Mouse (Mus musculus) urinary bladder, postnatal 25 days (tissue): ENCODE results near the gene Sept1.
"Not testable (repeated sequence)": the region's sequence is repeated elsewhere in the genome, so short reads cannot be mapped to it uniquely, and the experiment has no call there.

Experiments used
- DNase-seq: peaks from one replicate; pipeline ENCODE4 v3.0.0; 2022; ENCODE audit warnings: low spot score

The Sept1 gene

DNA sequence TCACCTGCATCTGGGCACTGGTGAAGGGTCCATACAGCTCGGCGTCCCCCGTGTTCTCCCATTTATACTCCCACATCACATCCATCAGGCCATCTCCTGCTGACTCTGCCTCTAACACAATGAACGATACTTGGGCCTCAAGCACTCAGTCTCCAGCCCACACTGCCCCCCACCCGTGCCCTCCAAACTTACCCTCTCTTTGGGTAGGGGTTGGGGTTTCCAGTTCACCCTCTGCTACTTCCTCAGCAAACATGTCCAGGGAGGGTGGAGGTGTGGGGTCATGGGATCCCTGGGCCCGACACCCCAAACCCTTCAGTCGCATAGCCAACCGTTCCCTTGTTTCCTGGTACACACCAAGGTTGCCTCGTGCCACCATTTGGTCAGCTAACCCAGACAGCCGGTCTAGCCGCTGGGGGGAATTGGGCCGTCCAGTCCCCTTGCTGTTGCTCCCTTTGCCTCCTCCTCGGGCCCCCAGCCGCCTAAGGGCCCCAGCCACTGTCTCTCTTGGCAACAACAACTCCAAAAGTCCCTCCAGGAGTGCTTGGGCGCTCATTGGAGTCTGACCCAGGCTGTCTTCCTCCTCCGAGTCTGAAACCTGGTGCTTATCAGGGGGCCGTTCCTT is 38.8 kb downstream of the Sept1 start:
- DNase-seq: no peak

DNA sequence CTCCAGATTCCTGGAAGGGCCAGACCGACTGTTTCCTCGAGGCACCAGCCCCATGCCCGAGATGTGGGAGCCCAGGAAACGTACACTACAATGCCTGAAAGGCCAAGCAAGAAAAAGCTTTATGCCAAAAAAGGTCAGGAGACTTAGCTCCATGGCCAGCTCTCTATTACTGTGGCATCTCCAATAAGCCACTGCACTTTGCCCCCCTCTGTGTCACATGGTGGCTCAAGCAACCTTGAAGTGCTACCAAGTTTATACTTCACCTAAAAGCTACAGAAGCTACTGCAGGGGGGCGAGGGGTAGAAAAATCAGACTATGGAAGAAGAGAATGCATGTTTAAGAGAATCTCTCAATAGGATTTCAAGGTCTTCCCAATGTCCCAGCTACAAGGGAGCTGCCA is 39.9 kb downstream of the Sept1 start:
- no peak for DNase-seq

DNA sequence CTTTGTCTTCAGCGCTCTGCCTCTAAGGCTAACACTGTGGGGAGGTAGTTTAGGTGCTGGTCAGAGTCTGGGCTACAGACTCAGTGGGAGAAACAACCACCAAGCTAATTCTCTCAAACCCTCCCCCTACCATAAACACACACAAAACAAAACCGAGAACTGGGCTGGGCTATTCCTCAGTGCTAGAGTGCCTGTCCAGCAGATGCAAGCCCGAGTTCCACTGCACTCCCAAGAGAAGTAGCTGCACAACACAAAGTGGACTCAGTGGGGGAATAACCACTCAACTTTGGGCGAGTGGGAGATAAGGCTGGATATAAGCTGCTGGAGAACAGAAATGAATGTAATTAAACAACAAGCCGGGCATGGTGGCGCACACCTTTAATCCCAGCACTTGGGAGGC is 42.3 kb downstream of the Sept1 start:
- no peak for DNase-seq

DNA sequence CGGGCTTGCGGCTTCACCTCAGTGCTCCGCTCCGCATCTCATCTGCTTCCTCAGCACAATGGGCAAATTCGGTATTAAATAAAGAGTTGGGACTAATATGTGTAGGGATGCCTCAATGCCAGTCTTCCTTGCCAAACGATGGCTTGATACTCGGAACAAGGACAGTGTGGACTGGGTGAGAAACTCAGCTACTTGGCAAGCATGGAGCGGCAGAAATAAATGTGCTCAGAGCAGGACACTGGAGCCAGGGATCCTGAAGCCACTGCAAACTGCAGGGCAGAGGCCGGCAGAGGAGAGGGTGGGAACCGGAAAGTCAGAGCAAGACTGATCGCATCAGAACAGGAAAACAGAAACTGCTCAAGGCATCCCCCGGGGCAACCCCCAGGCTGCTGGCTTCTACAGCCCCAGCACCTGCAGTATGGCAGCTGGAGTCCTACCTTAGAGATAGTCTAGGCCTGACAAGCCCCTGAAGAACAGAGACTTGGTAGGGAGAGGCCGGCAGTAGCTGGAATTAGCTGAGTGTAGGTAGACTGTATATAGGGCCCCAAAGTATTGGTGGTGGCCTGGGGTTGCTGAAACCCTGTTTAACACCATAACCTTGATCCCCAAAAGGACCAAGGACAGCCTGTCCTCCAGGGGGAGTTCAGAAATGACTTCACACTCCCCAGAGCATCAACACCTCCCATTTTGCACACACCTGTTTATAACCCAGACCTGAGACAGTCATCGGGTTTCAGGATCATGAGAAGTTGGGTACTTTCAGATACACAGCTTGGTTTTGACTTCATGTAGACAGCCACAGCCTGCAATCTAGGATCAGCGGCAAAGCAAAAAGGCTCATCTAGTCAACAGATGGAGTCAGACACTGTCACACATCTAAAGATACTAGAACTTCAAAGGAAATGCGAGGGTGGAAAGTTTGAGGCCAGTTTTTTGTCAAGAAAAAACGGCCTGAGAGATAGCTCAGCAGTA is 44.3 kb downstream of the Sept1 start:
- no peak for DNase-seq

DNA sequence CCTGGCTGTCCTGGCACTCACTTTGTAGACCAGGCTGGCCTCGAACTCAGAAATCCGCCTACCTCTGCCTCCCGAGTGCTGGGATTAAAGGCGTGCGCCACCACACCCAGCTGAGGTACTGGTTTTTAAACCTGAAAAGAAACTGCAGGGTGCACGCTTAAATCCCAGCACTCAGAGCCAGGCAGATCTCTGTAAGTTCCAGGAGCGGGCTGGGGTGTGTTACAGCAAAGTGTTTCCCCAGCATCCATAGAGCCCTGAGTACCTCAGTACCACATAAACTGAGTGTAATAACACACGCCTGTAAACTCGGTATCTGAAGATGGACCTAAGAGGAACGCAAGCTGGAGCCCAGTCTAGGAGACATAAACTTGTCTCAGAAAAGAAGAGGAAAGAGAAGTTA is 45.6 kb downstream of the Sept1 start:
- no peak for DNase-seq

DNA sequence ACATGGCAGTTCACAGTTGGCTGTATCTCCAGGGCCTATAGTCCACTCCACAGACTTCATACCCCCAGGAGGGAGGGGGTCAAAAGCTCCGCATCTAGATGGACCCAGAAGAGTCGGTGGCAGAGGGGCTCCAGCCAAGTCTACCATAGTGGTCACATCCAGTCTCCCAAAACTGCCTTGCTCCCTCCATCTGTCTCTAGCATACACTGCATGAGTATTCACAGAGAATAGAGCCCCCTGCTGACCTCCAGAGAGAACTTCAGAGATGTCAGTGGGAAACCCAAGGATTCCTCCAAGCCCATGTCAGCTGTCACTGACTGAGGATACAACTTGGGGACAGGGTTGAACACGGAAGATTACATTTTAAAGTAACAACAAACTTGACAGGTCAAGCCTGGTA is 47.3 kb downstream of the Sept1 start:
- DNase-seq: no peak

DNA sequence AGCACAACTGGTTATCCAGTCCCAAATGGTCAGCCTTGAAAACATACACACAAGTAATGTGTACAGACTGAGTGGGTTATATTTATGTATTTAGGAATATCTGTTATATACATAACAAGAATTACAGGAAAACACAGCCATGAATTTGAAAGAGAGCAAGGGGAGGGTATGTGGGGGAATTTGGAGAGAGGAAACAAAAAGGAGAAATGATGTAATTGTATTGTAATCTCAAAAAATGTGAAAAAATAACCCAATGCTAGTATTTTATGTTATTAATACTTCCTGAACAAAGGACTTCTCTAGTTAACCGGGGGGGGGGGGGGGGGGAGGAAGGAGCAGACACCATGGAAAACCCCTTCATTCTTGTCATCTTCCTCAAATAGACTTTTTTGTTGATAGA is 48.2 kb downstream of the Sept1 start:
- no peak for DNase-seq

DNA sequence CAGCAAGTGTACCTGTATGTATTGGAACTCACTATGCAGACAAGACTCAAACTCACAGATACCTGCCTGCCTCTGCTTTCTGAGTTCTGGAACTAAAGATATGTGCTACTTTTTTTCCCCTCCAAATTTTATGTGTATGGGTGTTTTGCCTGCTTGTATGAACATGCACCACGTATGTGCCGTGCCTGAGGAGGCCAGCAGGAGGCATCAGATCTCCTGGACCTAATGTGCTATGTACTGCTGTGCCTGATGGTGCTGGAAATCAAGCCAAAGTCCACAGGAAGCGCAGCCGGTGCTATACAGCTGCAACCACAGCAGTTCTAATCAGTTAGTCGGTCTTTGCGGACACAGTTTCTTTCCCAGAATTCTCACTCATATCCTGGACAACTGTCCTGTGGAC is 49.1 kb downstream of the Sept1 start:
- no peak for DNase-seq

DNA sequence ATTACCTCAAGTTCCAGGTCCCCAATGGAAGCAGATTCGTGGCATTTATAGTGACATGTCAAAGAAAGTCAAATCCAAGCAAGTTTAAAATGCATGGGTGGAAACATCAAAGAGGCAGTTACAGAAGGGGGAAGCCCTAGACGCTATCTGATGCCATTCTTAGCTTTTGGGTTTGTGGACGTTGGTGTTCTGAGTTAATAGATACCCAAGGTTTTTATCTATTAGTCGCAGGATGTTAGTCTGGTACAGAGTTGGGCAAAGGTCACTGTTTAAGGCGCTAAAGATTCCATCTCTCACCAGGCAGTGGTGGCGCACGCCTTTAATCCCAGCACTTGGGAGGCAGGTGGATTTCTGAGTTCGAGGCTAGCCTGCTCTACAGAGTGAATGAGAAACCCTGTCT is 49.6 kb downstream of the Sept1 start:
- DNase-seq: no peak

DNA sequence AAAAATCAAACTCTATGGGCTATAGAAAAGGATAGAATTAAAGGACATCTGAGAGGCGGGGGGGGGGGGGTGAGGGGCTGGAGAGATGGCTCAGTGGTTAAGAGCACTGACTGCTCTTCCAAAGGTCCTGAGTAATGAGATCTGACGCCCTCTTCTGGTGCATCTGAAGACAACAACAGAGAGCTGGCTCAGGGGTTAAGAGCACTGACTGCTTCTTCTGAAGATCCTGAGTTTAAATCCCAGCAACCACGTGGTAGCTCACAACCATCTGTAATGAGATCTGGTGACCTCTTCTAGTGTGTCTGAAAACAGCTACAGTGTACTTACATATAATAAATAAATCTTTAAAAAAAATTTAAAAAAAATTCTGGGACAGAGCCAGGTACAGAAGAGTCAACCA is 51.2 kb downstream of the Sept1 start:
- not testable (repeated sequence) for DNase-seq

DNA sequence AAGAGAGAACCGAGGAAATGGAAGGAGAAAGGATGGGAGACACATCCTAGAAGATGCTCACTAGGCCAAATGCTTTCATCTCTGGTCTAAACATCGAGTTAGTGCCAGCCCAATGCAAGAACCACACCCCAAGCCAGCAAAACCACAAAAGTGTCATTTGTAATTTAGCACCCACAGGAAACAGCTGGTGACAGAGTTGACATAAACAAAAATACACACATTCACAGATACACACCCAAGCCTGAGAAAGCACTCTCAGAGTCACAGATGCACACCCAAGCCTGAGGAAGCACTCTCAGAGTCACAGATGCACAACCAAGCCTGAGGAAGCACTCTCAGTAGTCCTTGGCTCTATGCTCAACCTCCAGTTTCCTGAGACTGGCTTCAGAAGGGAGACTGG is 52.1 kb downstream of the Sept1 start:
- DNase-seq: no peak

DNA sequence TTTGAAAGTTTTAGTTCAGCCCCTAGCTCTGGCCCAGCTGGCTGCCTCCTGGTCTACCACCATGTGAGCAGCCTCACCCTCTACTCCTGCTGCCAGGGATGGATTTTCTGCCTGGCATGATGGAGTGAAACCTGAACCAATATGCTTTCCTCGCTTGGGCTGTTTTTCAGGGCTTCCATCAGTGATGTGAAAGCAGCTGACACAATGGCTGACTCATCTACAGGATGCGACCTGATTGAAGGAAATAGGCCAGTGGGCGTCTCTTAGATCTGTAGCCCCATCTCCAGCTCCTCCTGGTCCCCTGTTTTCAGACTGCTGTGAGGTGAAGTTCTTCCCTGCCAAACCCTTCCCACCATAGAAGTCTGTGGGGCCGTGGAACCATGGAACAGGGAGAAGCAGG is 56.0 kb downstream of the Sept1 start:
- DNase-seq: no peak

DNA sequence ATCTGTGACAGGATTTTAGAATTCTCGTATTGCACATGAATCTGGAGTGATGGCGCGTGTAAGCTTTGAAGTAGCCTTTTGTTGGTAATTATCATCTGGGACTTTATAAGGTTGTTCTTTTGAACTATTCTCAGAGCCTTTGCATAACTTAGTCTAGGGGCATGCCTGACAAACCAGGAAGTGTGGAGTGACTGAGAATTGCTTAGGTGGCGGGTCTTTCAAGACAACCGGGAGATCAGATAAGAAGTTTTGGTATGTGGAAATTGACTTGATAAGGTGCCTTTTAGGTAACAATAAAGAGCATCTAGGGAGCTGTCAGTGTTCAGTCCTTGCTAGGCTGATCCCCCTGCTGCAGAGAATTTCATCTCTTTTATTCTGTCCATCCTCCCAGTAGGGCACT is 66.4 kb downstream of the Sept1 start:
- DNase-seq: no peak

DNA sequence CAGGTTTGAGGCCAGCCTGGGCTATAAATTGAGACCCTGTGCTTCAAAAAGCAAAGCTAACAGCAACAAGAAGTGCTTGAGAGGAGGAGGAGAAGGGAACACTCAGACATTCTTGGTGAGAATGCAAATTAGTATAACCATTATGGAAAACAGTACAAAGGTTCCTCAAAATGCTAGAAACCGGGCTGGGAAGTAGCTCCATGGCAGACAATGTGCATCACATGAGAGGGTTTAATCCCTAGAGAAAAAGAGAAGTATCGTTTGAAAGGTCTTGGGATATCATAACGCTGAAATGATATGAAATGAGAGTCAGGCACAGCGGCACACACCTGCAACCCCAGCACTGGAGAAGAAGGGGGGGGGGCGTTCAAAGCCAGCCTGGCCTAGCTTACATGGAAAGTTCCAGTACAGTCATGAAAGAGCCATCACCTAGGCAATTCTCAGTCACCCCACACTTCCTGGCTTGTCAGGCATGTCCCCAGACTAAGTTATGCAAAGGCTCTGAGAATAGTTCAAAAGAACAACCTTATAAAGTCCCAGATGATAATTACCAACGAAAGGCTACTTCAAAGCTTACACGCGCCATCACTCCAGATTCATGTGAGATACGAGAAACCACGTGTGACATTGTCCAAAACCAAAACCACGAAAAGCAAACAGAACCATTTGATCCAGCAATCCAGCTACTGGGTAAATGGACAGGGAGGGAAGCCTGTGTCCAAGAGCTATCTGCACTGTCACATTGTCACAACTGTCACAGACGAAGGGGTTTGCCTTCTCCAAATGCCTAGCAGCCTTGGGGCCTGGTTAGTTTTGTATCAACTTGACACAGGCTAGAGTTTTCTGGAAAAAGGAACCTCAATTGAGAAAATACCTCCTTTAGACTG is 67.1 kb downstream of the Sept1 start:
- no peak for DNase-seq
